Mouse (Mus musculus) embryonic fibroblast, embryonic 13.5 days (primary cell): ENCODE results near the gene Kif20b.

ENCODE experiments used
- CTCF ChIP-seq: IDR thresholded peaks from 2 replicates; pipeline ENCODE4 v1.5.1; 2011; ENCODE audit warnings: mild to moderate bottlenecking, control low read depth, low read length, moderate library complexity, borderline replicate concordance; ENCODE audit not compliant: insufficient read depth
- POLR2A ChIP-seq: IDR thresholded peaks from 2 replicates; pipeline ENCODE4 v1.6.1; 2011; ENCODE audit warnings: low read depth, mild to moderate bottlenecking, control low read depth, low read length, moderate library complexity

GRCm38 (mm10) chr19:35017474-35018208 is 95.5 kb downstream of the Kif20b start:
- TF ChIP-seq POLR2A (no peak), CTCF (no peak)
